Mouse (Mus musculus): ENCODE data around the gene Vat1. TPM values are rescaled to one million over a fixed set of nuclear protein-coding genes. Genes with fewer than 3 reads are reported as not detected.

Vat1 gene
- polyA plus RNA-seq (2014; fragmentation: Nextera tagmentation; extraction: Ambion mirVana), result 16.8 and 19.5 TPM in 2 replicates

- H3K4me2 ChIP-seq, result peak within 1 kb of the TSS; percentile 100
- ATAC-seq (replicated peaks; ENCODE audit: low FRiP score) (peak; percentile 60), DNase-seq (ENCODE audit: low spot score) (peak; percentile 75)
- peaks cover 51% of the 10 kb centered on the region for H3K4me1 ChIP-seq (replicated peaks; ENCODE audit: control insufficient read depth, insufficient read depth, low read length)
- H3K36me3 ChIP-seq (ENCODE audit: control insufficient read depth, insufficient read depth, low read length), result 0 out of 2 replicates have a peak, but pooled peaks cover 2% of the 10 kb centered on the region
- no peaks in the 10 kb centered on the region for H3K9me3 ChIP-seq (ENCODE audit: control insufficient read depth, low read length)
- H3K27ac ChIP-seq (ENCODE audit: low read depth, low read length), result peak within 1 kb of the TSS; percentile 55
- 1% methylated on average over 60 of the region's 60 CpGs for WGBS
- H3K9ac ChIP-seq (ENCODE audit: low read depth, low read length), result peak within 1 kb of the TSS; percentile 66
- H3K4me3 ChIP-seq (ENCODE audit: low read depth, low read length), result peak within 1 kb of the TSS; percentile 81
- no peaks in the 10 kb centered on the region for H3K27me3 ChIP-seq (replicated peaks; ENCODE audit: control insufficient read depth, insufficient read depth, low read length)
Measured at GRCm38 (mm10) chr11:101465869-101466551, at the start of gene Vat1. Gene Vat1 (minus strand): TSS chr11:101466230.

GRCm38 (mm10) chr11:101507090-101507489 lies 41.1 kb upstream of the Vat1 start:
- ATAC-seq (replicated peaks; ENCODE audit: low FRiP score), result no peak
- 89% methylated on average over 7 of the region's 7 CpGs for WGBS
- no peaks in the 10 kb centered on the region for H3K27me3 ChIP-seq (replicated peaks; ENCODE audit: control insufficient read depth, insufficient read depth, low read length)
- no peaks in the 10 kb centered on the region for H3K4me1 ChIP-seq (replicated peaks; ENCODE audit: control insufficient read depth, insufficient read depth, low read length)
- no peak overlapping the region for H3K4me3 ChIP-seq (ENCODE audit: low read depth, low read length)
- no peak overlapping the region for H3K4me2 ChIP-seq
- H3K9me3 ChIP-seq (ENCODE audit: control insufficient read depth, low read length), result no peaks in the 10 kb centered on the region
- H3K27ac ChIP-seq (ENCODE audit: low read depth, low read length), result no peak overlapping the region
- H3K36me3 ChIP-seq (ENCODE audit: control insufficient read depth, insufficient read depth, low read length), result peaks cover 28% of the 10 kb centered on the region
- DNase-seq (ENCODE audit: low spot score), result no peak
- H3K9ac ChIP-seq (ENCODE audit: low read depth, low read length), result no peak overlapping the region

GRCm38 (mm10) chr11:101506269-101506780 lies 40.3 kb upstream of the Vat1 start:
- ATAC-seq (replicated peaks; ENCODE audit: low FRiP score) (no peak), DNase-seq (ENCODE audit: low spot score) (no peak)
- Histone ChIP-seq H3K36me3 (ENCODE audit: control insufficient read depth, insufficient read depth, low read length) (peaks cover 30% of the 10 kb centered on the region), H3K4me1 (replicated peaks; ENCODE audit: control insufficient read depth, insufficient read depth, low read length) (no peaks in the 10 kb centered on the region), H3K27ac (ENCODE audit: low read depth, low read length) (no peak overlapping the region), H3K9me3 (ENCODE audit: control insufficient read depth, low read length) (no peaks in the 10 kb centered on the region), H3K4me3 (ENCODE audit: low read depth, low read length) (no peak overlapping the region), H3K27me3 (replicated peaks; ENCODE audit: control insufficient read depth, insufficient read depth, low read length) (no peaks in the 10 kb centered on the region), H3K9ac (ENCODE audit: low read depth, low read length) (no peak overlapping the region), H3K4me2 (no peak overlapping the region)
- WGBS, result 91% methylated on average over 5 of the region's 5 CpGs

- DNase-seq (ENCODE audit: low spot score), result no peak
- Histone ChIP-seq H3K4me2 (peak overlapping the region; percentile 3), H3K27me3 (replicated peaks; ENCODE audit: control insufficient read depth, insufficient read depth, low read length) (no peaks in the 10 kb centered on the region), H3K36me3 (ENCODE audit: control insufficient read depth, insufficient read depth, low read length) (peaks cover 15% of the 10 kb centered on the region; the same call in 1 of the 2 replicates), H3K27ac (ENCODE audit: low read depth, low read length) (no peak overlapping the region), H3K9ac (ENCODE audit: low read depth, low read length) (no peak overlapping the region), H3K4me3 (ENCODE audit: low read depth, low read length) (no peak overlapping the region), H3K4me1 (replicated peaks; ENCODE audit: control insufficient read depth, insufficient read depth, low read length) (peaks cover 33% of the 10 kb centered on the region), H3K9me3 (ENCODE audit: control insufficient read depth, low read length) (no peaks in the 10 kb centered on the region)
- ATAC-seq (replicated peaks; ENCODE audit: low FRiP score), result no peak
- 32% methylated on average over 6 of the region's 6 CpGs for WGBS
Measured at GRCm38 (mm10) chr11:101486126-101486525, 20.1 kb upstream of the Vat1 start.

GRCm38 (mm10) chr11:101485509-101486028 lies 19.5 kb upstream of the Vat1 start:
- Histone ChIP-seq H3K4me3 (ENCODE audit: low read depth, low read length) (no peak overlapping the region), H3K27me3 (replicated peaks; ENCODE audit: control insufficient read depth, insufficient read depth, low read length) (no peaks in the 10 kb centered on the region), H3K27ac (ENCODE audit: low read depth, low read length) (peak overlapping the region; percentile 8; the same call in 1 of the 2 replicates), H3K36me3 (ENCODE audit: control insufficient read depth, insufficient read depth, low read length) (peaks cover 15% of the 10 kb centered on the region; the same call in 1 of the 2 replicates), H3K4me2 (peak overlapping the region; percentile 3), H3K9me3 (ENCODE audit: control insufficient read depth, low read length) (no peaks in the 10 kb centered on the region), H3K9ac (ENCODE audit: low read depth, low read length) (no peak overlapping the region), H3K4me1 (replicated peaks; ENCODE audit: control insufficient read depth, insufficient read depth, low read length) (peaks cover 33% of the 10 kb centered on the region)
- WGBS, result 7% methylated on average over 6 of the region's 6 CpGs
- DNase-seq (ENCODE audit: low spot score), result peak; percentile 60
- ATAC-seq (replicated peaks; ENCODE audit: low FRiP score), result peak; percentile 92

GRCm38 (mm10) chr11:101484814-101485213 lies 18.8 kb upstream of the Vat1 start:
- peak overlapping the region; percentile 3 for H3K4me2 ChIP-seq

GRCm38 (mm10) chr11:101484245-101484644 lies 18.2 kb upstream of the Vat1 start:
- ATAC-seq (replicated peaks; ENCODE audit: low FRiP score), result peak; percentile 46; the same call in 1 of the 2 replicates
- peaks cover 11% of the 10 kb centered on the region; the same call in 1 of the 2 replicates for H3K36me3 ChIP-seq (ENCODE audit: control insufficient read depth, insufficient read depth, low read length)
- H3K4me3 ChIP-seq (ENCODE audit: low read depth, low read length), result no peak overlapping the region
- WGBS, result 44% methylated on average over 6 of the region's 6 CpGs
- no peak overlapping the region for H3K9ac ChIP-seq (ENCODE audit: low read depth, low read length)
- H3K27ac ChIP-seq (ENCODE audit: low read depth, low read length), result peak overlapping the region; percentile 51; the same call in 1 of the 2 replicates
- H3K9me3 ChIP-seq (ENCODE audit: control insufficient read depth, low read length), result no peaks in the 10 kb centered on the region
- H3K27me3 ChIP-seq (replicated peaks; ENCODE audit: control insufficient read depth, insufficient read depth, low read length), result no peaks in the 10 kb centered on the region
- H3K4me2 ChIP-seq, result peak overlapping the region; percentile 3
- peaks cover 37% of the 10 kb centered on the region for H3K4me1 ChIP-seq (replicated peaks; ENCODE audit: control insufficient read depth, insufficient read depth, low read length)
- DNase-seq (ENCODE audit: low spot score), result no peak

More at GRCm38 (mm10) chr11:101484814-101485213, 18.8 kb upstream of the Vat1 start:
- WGBS, result 47% methylated on average over 7 of the region's 7 CpGs
- Histone ChIP-seq H3K27ac (ENCODE audit: low read depth, low read length) (peak overlapping the region; percentile 51; the same call in 1 of the 2 replicates), H3K9me3 (ENCODE audit: control insufficient read depth, low read length) (no peaks in the 10 kb centered on the region), H3K4me3 (ENCODE audit: low read depth, low read length) (no peak overlapping the region), H3K9ac (ENCODE audit: low read depth, low read length) (no peak overlapping the region), H3K36me3 (ENCODE audit: control insufficient read depth, insufficient read depth, low read length) (peaks cover 15% of the 10 kb centered on the region; the same call in 1 of the 2 replicates), H3K27me3 (replicated peaks; ENCODE audit: control insufficient read depth, insufficient read depth, low read length) (no peaks in the 10 kb centered on the region), H3K4me1 (replicated peaks; ENCODE audit: control insufficient read depth, insufficient read depth, low read length) (peaks cover 33% of the 10 kb centered on the region)
- DNase-seq (ENCODE audit: low spot score) (no peak), ATAC-seq (replicated peaks; ENCODE audit: low FRiP score) (peak; percentile 64; the same call in 1 of the 2 replicates)

- peaks cover 7% of the 10 kb centered on the region; the same call in 1 of the 2 replicates for H3K36me3 ChIP-seq (ENCODE audit: control insufficient read depth, insufficient read depth, low read length)
- WGBS, result 41% methylated on average over 3 of the region's 3 CpGs
- no peak overlapping the region for H3K4me3 ChIP-seq (ENCODE audit: low read depth, low read length)
- no peak overlapping the region for H3K27ac ChIP-seq (ENCODE audit: low read depth, low read length)
- no peak for ATAC-seq (replicated peaks; ENCODE audit: low FRiP score)
- no peaks in the 10 kb centered on the region for H3K27me3 ChIP-seq (replicated peaks; ENCODE audit: control insufficient read depth, insufficient read depth, low read length)
- H3K9me3 ChIP-seq (ENCODE audit: control insufficient read depth, low read length), result no peaks in the 10 kb centered on the region
- H3K4me2 ChIP-seq, result peak overlapping the region; percentile 3
- peaks cover 41% of the 10 kb centered on the region for H3K4me1 ChIP-seq (replicated peaks; ENCODE audit: control insufficient read depth, insufficient read depth, low read length)
- DNase-seq (ENCODE audit: low spot score), result no peak
- no peak overlapping the region for H3K9ac ChIP-seq (ENCODE audit: low read depth, low read length)
Measured at GRCm38 (mm10) chr11:101483804-101484203, 17.8 kb upstream of the Vat1 start.
